Mouse (Mus musculus): ENCODE results near the gene Brpf3.
A peak's percentile ranks its signal among the peaks of the same experiment; 100 is the strongest.

DNA sequence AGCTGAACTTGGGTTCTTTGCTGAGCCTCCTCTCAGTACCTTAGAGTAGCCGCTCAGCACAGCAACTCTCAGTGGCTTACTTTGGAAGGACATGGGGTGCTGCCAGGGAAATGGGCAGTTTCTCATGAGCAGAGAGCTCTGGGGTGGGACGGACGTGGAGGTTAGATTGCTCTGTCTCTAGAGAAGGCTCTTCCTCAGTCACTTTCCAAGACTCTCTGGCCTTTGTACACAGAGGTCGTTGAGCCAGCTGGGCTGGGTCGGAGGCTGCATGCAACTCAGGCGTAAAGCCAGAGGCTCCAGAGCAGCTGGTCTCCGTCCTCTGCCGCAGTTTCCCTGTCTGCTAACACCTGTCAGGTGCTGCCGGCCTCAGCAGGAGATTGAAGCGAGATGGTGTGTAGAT lies 33.8 kb downstream of the Brpf3 start:
- TF ChIP-seq CTCF (IDR thresholded peaks at IDR 0.05) = no peak
- TF ChIP-seq EP300 (IDR thresholded peaks at IDR 0.05) = 0 out of 2 replicates have a peak, but pooled peaks have one; percentile 6
